Comparison of ENCODE assay signal across 9 mouse cellular contexts in the genomic region with DNA sequence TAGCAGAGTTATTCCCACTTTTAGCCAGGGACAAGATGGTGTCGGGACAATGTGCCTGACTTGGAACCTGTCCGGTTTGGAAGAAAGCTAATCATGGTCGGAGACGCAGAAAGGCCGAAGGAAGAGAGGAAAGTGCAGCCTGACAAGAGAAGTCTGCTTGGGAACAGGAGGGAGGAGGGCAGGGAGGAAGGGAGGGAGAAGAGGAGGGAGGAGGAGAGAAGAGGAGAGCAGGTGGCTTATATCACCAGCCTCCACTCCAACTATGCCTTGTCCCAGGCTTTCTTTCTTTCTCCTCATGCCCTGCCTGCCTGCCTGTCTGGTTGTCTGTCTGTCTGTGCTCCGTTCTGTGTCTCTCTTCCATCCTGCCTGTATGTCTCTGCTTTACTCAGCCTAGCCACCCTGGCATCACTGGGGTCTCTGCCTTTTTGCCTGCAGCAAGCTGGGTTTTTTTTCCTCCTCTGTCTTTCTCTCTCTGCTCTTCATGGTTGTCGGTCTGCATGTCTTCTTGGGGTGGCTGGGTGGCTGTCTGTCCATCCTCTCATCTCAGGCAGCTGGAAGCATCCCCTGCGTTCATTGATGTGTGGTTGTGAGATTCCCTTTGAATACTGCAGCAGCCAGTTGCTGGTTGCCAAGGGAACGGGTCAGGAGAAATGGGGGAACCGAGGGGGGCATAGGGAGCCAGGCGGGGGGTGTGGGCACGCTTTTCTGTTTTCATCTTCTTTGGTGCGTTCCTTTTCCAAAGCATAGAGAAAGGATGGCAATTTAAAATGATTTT.
A peak's percentile ranks its signal among the peaks of the same experiment; 100 is the strongest.
DNase-seq lines count a peak whose midpoint lies in the region.
"Had no signal": no experiment of that assay in that cellular context is flagged by ENCODE, and none has a peak within 500 bp of the region (broad histone marks: within the 10 kb centered on the region; RNA-seq: fewer than 3 reads in every experiment).

No protein-coding gene starts in this region.

- peak; percentile 35 to 42 for DNase-seq in cerebellum, postnatal 10 days
- DNase-seq in cerebellum, adult 11-12 months = no peak
- DNase-seq in right cerebral cortex, adult 2 months (ENCODE audit: low spot score in 2 of 2) = peak; percentile 26 to 39
- DNase-seq in right cerebral cortex, adult 18-20 months = no peak
- peak; percentile 65 for DNase-seq in lung, postnatal 36 days
- peak; percentile 45 for DNase-seq in right cerebral cortex, postnatal 14 days
- DNase-seq in adrenal gland, adult 18-20 months (ENCODE audit: low spot score in 2 of 2) = no peak
- DNase-seq in cerebellum, adult 9-10 months = no peak
- DNase-seq: cerebellum, adult 11 months had no signal

Comparison
In these comparisons a context has a peak if more than half of its experiments do, and no peak if none do; other contexts are left out.
1. DNase-seq: peak in cerebellum, postnatal 10 days (2 of 2), right cerebral cortex, adult 2 months (2 of 2), lung, postnatal 36 days (single experiment) and right cerebral cortex, postnatal 14 days (single experiment); none in cerebellum, adult 11-12 months (single experiment), right cerebral cortex, adult 18-20 months (single experiment), adrenal gland, adult 18-20 months (0 of 2) and cerebellum, adult 9-10 months (single experiment).